Mouse (Mus musculus) Patski (cell line): ENCODE results near the gene Egfl7. TPM values are rescaled to one million over a fixed set of nuclear protein-coding genes. Genes with fewer than 3 reads are reported as not detected.

Experiments used
- ATAC-seq: fragments of 100-300 bp; one replicate; pipeline ENCODE4 v1.8.0; 2021
- CTCF ChIA-PET: fragments of 350-600 bp; sonication (Branson Sonifier 250); formaldehyde crosslinking; loops from one replicate; lab custom pipeline; 2022; ENCODE audit warnings: inconsistent platforms; lab: Charles Lee
- POLR2A ChIA-PET: fragments of 350-600 bp; sonication (Branson Sonifier 250); formaldehyde crosslinking; loops from one replicate; lab custom pipeline; 2022; ENCODE audit warnings: antibody characterized with exemption, inconsistent platforms; lab: Charles Lee
- DNase-seq: peaks from one replicate; pipeline ENCODE4 v3.0.0-alpha.2; 2011; ENCODE audit warnings: low read depth, low spot score
- H3K27me3 ChIP-seq: fragments of 371-371 bp; one replicate; pipeline ENCODE4 v1.5.1; 2021
- CTCF ChIP-seq: fragments of 100-300 bp; IDR thresholded peaks from one replicate; pipeline ENCODE4 v1.5.1; 2021
- in situ Hi-C: fragments of 300-500 bp; cut with MboI; formaldehyde crosslinking; loops from 3 replicates; pipeline ENCODE4 v1.11.1; 2018; ENCODE audit warnings: low pct_unique_long_range_greater_than_20kb, mixed read lengths
- polyA plus RNA-seq: library from polyadenylated mRNA; unstranded; gene quantifications from one replicate; pipeline ENCODE4 v1.2.3, GENCODE M21; 2021

Egfl7 gene
- polyA plus RNA-seq, 1 experiment from 2014 or later = 9.4 TPM

DNA sequence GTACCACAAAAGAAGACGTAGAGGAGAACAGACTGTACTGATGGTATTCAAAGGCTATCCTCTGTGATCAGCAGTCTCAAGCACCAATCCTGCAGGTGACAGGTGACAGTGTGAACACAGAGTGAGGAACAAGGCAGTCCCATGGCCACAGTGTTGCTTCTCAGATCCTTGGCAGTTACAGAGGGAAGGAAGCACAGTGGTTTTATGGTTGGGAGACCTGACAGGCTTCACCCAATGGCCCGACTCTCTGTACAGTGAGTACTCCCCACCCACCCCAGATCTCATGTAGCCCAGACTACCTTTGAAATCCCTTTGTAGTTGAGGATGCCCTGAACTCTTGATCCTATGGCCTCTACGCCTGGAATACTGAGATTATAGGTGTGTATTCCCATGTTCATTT, 45.6 kb downstream of the Egfl7 start:
- CTCF ChIA-PET = interaction anchor here (1.3 kb wide), 1 partner anchor 32 kb away, joined by 3 read pairs; no protein-coding TSS in a partner anchor
- TF ChIP-seq CTCF = no peak
- POLR2A ChIA-PET = no interaction called here
- DNase-seq (no peak), ATAC-seq (no peak)
- in situ Hi-C loops = loop anchor here (25.0 kb wide), 1 partner anchor 787 kb away; no protein-coding TSS in a partner anchor
- no peaks in the 10 kb centered on the region for H3K27me3 ChIP-seq

DNA sequence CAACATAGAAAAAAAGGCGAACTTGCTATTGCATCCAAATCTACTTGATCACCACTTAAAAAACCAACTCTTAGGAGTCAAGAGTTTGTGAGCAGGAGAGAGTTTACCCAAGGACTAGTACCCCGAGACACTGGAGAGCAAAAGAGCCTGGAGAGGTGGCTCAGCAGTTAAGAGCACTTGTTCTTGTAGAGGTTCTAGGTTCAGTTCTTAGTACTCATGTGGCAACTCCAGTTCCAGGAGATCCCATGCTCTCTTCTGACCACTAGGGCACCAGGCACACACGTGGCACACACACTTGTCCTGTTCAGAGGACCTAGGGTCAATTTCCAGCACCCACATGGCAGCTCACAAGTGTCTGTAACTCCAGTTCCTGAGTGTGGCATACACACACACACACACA, 46.3 kb downstream of the Egfl7 start:
- in situ Hi-C loops = loop anchor here (25.0 kb wide), 1 partner anchor 786 kb away; no protein-coding TSS in a partner anchor

DNA sequence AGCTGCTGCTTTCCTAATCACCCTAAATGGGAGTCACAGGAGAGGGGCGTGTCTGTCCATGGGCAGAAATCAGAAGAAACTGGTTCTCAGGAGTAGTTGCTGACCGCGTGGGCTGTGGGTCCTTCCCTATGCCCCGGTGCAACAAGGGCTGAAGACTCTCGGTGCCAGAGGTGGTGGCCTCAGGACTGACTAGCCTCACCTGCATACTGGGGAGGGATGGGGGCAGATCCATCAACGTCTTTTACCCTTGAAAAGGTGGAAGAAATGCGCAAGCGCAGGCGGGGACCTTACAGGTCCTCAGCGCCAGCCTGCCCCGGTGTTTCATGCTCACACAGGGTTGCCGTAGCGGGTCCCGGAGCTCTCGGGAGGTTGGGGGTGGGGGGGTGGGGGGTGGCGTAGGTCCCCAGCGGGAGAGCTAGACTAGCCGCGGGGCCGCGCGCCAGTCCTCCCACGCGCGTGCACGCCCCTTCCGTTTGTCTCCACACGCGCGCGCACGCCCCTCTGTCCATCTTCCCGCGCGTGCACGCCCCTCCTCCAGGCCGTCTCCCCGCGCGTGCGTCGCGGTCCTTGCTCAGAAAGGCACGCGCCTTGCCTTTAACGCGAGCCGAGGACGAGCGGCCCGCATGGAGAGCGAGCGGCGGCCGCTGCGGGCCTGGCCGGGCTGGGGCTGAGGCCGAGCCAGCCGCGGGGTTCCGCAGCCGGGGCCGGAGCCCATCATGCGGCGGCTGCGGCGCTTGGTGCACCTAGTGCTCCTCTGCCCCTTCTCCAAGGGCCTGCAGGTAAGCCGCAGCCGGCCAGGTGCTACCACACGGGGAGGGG, 48.3 kb downstream of the Egfl7 start, which contains the start of gene Fam69b:
Fam69b (plus strand) TSS at position 537 of the 819 bp plus-strand sequence.
- H3K27me3 ChIP-seq = no peaks in the 10 kb centered on the region
- peak; percentile 45 for ATAC-seq
- no peak for DNase-seq
- ChIA-PET CTCF (no interaction called here), POLR2A (interaction anchor here (0.7 to 1.8 kb wide), 2 partner anchors 24 to 36 kb away, joined by 3 to 4 read pairs; partner anchors contain the start of gene Agpat2)
- no peak for TF ChIP-seq CTCF
- in situ Hi-C loops = loop anchor here (25.0 kb wide), 1 partner anchor 784 kb away; no protein-coding TSS in a partner anchor

More for the DNA sequence above, 46.3 kb downstream of the Egfl7 start:
- ChIA-PET CTCF (interaction anchor here (1.3 kb wide), 1 partner anchor 32 kb away, joined by 3 read pairs; no protein-coding TSS in a partner anchor), POLR2A (no interaction called here)
- no peak for TF ChIP-seq CTCF
- ATAC-seq = no peak
- no peaks in the 10 kb centered on the region for H3K27me3 ChIP-seq
- no peak for DNase-seq

DNA sequence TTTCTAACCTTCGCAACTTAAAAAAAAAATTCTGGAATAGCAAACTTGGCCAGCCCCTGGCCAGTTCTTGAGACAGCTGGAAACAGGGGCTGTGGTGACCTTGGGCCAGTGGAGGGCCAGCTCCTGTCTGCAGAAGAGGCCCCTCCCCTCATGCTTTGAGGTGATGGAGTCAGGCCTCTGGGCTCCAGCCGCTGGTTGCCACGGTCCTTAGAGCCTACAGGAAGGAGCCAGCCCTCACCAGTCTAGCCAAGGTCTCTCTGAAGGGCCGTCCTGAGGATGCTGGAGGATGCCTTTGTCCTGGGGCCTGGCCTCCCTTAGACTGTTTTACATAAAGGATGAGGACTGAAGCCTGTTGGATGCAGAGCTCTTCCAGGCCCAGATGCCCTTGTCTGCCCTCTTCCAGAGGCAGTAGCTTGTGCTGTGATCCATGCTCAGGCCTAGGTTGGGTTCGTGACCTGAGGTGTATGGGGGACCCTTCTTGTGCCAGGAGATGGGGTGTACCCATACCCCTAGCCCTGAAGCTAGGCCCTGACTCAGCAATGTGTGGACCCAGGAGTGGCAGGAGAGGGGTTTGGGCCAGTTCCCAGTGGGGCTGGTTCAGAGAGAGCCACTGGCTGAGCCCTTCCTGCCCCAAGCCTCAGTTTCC, 49.1 kb downstream of the Egfl7 start:
- in situ Hi-C loops = loop anchor here (25.0 kb wide), 1 partner anchor 783 kb away; no protein-coding TSS in a partner anchor
- no peak for DNase-seq
- peak; percentile 19 for ATAC-seq
- ChIA-PET CTCF (interaction anchor here (1.2 kb wide), 1 partner anchor 19 kb away, joined by 3 read pairs; no protein-coding TSS in a partner anchor), POLR2A (interaction anchor here (0.5 to 1.8 kb wide), 4 partner anchors 10 to 277 kb away, joined by 3 to 14 read pairs (median 4); partner anchors contain the start of genes Agpat2 and Dnlz)
- no peaks in the 10 kb centered on the region for H3K27me3 ChIP-seq
- no peak for TF ChIP-seq CTCF

DNA sequence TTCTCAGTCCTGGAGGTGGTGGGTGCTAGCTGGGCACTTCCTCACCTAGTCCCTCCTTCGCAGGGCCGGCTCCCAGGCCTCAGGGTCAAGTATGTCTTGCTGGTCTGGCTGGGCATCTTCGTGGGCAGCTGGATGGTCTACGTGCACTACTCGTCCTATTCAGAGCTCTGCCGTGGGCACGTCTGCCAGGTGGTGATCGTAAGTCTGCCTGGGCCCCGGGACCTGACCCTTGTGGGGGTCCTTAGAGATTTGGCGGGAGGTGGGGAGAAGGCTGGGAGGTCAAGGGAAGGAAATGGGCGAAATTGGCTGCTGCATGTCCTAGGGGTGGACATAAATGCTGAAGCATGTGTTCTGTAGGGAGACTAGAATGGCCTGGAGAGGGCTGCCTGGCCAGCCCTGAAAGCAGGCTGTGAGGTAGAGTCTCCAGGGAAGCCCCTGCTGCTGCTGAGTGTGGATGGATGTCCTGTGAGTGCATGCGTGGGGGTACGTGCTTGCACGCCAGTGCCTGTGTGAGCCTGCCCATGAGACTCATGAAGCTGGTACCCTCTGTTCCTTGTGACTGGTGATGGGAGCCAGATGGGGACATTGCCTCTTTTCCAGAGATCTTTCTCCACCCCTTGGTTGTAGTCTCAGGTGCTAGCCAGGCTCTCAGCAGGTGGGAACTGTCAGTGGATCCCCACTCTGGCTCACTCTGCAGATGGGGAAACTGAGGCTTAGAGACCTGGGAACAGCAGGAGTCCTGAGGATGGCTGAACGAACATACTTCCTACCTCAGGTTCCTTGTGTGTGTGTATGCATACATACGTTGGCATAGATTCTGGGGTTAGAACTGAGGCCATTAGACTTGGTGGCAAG, 53.0 kb downstream of the Egfl7 start:
- H3K27me3 ChIP-seq = no peaks in the 10 kb centered on the region
- CTCF ChIA-PET = no interaction called here
- DNase-seq = no peak
- no peak for TF ChIP-seq CTCF
- no peak for ATAC-seq
- POLR2A ChIA-PET = no interaction called here
- in situ Hi-C loops = loop anchor here (25.0 kb wide), 1 partner anchor 780 kb away; no protein-coding TSS in a partner anchor

DNA sequence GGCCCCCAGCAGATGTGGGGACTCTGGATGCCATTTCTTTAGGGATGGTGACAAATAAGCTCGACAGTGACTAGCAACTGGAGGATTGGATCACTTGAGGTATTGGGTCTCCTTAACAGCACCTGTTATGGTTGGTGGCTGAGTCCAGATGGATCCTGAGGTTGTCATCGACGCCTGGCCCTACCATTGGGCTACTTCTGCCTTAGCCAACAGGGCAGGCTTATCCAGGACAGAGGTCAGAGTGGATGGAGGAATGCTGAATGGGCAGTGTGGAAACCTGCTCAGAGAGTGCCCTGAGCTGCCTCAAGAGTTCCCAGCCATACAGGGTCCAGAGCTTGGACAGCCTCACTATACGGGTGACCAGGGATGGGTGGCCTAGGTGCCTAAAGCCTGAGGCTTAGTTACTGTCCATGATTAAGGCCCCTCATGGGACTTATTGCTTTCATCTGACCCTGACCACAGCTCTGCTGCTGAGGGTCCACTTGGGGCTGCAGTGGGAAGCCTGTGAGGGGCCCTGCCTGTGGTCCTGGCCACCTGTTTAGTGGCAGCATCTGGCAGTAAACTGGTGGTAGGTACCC, 54.2 kb downstream of the Egfl7 start:
- no peak for TF ChIP-seq CTCF
- POLR2A ChIA-PET = no interaction called here
- in situ Hi-C loops = loop anchor here (25.0 kb wide), 1 partner anchor 778 kb away; no protein-coding TSS in a partner anchor
- no peak for DNase-seq
- H3K27me3 ChIP-seq = no peaks in the 10 kb centered on the region
- CTCF ChIA-PET = no interaction called here
- no peak for ATAC-seq

DNA sequence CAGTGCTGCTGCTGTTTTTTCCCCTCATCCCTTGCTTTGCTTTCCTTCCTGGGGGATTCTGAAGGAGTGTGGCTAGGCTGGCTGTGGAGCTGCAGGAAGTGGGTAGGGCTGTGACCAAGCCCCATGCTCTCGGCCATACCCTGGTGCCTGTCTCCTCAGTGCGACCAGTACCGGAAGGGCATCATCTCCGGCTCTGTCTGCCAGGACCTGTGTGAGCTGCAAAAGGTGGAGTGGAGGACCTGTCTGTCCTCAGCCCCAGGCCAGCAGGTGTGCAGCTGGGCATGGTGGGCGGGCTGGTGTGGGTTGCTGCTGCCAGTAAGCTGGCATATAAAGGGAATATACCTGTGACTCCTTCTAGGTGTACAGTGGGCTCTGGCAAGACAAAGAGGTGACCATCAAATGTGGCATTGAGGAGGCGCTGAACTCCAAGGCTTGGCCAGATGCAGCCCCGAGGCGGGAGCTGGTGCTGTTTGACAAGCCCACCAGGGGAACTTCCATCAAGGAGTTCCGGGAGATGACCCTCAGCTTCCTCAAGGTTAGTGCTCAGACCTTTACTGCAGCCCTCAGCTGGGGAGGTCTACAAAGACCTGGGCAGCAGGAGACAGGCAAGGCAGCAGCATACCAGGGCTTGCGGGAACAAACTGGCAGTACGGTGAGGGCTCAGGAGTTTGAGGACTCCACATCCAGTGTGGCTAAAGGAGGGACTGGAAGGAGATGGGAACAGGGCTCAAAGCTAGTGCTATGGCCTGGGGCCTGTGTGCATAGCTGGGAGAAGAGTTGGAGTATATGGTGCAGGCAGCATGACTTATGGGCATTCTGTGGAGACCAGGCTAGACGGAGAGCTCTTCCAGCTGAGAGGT, 55.0 kb downstream of the Egfl7 start:
- H3K27me3 ChIP-seq = no peaks in the 10 kb centered on the region
- ChIA-PET CTCF (no interaction called here), POLR2A (interaction anchor here (1.2 kb wide), 1 partner anchor 30 kb away, joined by 4 read pairs; the partner anchor contains the start of gene Agpat2)
- no peak for TF ChIP-seq CTCF
- in situ Hi-C loops = loop anchor here (25.0 kb wide), 1 partner anchor 777 kb away; no protein-coding TSS in a partner anchor
- ATAC-seq = no peak
- no peak for DNase-seq

DNA sequence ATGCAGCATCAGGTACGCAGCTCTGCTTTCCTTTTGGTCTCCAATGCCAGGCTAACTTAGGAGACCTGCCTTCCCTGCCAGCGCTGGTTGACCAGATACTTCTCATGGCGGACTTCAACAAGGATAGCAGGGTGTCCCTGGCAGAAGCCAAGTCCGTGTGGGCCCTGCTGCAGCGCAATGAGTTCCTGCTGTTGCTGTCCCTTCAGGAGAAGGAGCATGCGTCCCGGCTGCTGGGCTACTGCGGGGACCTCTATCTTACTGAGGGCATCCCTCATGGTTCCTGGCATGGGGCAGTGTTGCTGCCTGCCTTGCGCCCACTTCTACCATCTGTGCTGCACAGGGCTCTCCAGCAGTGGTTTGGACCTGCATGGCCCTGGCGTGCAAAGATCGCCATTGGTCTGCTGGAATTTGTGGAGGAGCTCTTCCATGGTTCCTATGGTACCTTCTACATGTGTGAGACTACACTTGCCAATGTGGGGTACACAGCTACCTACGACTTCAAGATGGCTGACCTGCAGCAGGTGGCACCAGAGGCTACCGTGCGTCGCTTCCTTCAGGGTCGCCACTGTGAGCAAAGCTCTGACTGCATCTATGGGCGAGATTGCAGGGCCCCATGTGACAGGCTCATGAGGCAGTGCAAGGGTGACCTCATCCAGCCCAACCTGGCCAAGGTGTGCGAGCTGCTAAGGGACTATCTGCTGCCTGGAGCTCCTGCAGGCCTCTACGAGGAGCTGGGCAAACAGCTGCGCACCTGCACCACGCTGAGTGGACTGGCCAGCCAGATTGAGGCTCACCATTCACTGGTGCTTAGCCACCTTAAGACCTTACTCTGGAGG, 55.9 kb downstream of the Egfl7 start:
- no peaks in the 10 kb centered on the region for H3K27me3 ChIP-seq
- CTCF ChIA-PET = no interaction called here
- POLR2A ChIA-PET = interaction anchor here (0.6 to 1.2 kb wide), 3 partner anchors 31 to 49 kb away, joined by 3 to 4 read pairs (median 3); partner anchors contain the start of gene Agpat2
- no peak for DNase-seq
- no peak for ATAC-seq
- no peak for TF ChIP-seq CTCF
- in situ Hi-C loops = loop anchor here (25.0 kb wide), 1 partner anchor 777 kb away; no protein-coding TSS in a partner anchor
